19 mouse cellular contexts compared by ENCODE assay signal in the genomic region with DNA sequence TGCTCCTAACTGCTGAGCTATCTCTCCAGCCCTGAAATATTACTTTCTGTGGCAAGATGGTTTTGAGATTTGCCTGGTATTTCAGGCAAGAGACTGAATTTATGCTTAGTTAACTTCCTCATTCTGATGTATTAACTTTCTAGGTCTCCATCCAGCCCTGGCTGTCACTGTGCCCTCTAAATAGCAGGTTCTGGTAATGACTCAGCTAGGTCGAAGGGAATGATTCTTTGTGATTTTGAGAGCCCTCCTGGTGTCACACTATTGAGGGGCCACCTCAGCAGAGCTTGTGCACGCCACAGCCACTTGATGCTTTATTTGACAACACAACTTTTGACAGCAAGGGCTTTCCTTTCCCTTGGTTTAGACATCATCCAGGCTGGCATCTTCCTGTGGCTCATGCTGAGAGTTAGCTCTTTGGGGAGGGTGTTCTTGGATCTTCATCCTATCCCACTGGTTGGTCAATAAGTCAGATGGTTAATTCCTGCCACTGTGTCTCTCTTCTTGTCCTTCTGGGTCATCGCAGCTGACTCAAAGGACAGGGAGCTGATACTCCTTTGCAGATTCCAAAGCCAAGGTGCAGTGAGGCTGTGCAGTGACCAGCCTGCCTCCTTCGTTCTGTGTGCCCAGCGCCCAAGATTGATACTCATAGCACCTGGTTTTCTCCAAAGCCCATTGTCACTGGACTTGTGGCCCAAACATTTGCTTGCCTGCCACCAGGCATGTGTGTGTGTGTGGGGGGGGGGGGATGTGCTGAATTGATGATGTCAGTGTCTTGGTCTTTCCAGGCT. TPM values are rescaled to one million over a fixed set of nuclear protein-coding genes. Genes with fewer than 3 reads are reported as not detected.
A peak's percentile ranks its signal among the peaks of the same experiment; 100 is the strongest.
DNase-seq lines count a peak whose midpoint lies in the region; TF ChIP-seq lines count a peak whose summit lies in the region.
"Had no signal": no experiment of that assay in that cellular context is flagged by ENCODE, and none has a peak within 500 bp of the region (broad histone marks: within the 10 kb centered on the region; RNA-seq: fewer than 3 reads in every experiment).

No protein-coding gene starts in this region.

- no peak overlapping the region for H3K4me3 ChIP-seq in CH12.LX (replicated peaks in 1 of 3; ENCODE audit: low read depth in 2 of 3, low read length in 2 of 3, poor library complexity in 1 of 3)
- H3K4me3 ChIP-seq: embryonic facial prominence, embryonic 15.5 days; erythroblast, embryonic 14.5 days; forebrain, embryonic 10.5 days; heart, adult 2 months; heart, embryonic 12.5 days; hindbrain, embryonic 15.5 days; kidney, embryonic 15.5 days had no signal

- no peaks in the 10 kb centered on the region for H3K79me2 ChIP-seq in CH12.LX (replicated peaks; ENCODE audit: control insufficient read depth, extremely low read depth, insufficient read depth, poor library complexity, severe bottlenecking)

- no peaks in the 10 kb centered on the region for H3K36me3 ChIP-seq in CH12.LX (replicated peaks in 1 of 2; ENCODE audit: control insufficient read depth in 1 of 2, insufficient read depth in 1 of 2, low read length in 1 of 2)
- H3K36me3 ChIP-seq: embryonic facial prominence, embryonic 15.5 days; forebrain, embryonic 10.5 days; heart, embryonic 12.5 days; hindbrain, embryonic 15.5 days; kidney, embryonic 15.5 days had no signal

- TF ChIP-seq RAD21 in CH12.LX (IDR thresholded peaks at IDR 0.05; ENCODE audit: low read depth, low read length), result no peak

- peaks cover 25 to 59% of the 10 kb centered on the region in 2 experiments for H3K4me1 ChIP-seq in CH12.LX (ENCODE audit: control insufficient read depth in 1 of 2, insufficient read depth in 2 of 2)

- no peaks in the 10 kb centered on the region for H3K9me3 ChIP-seq in CH12.LX (replicated peaks; ENCODE audit: low read length)
- H3K9me3 ChIP-seq: embryonic facial prominence, embryonic 15.5 days; forebrain, embryonic 10.5 days; heart, embryonic 12.5 days; hindbrain, embryonic 15.5 days; kidney, embryonic 15.5 days had no signal

- no peaks in the 10 kb centered on the region for H3K27me3 ChIP-seq in CH12.LX (replicated peaks)
- H3K27me3 ChIP-seq: embryonic facial prominence, embryonic 15.5 days; heart, embryonic 12.5 days; hindbrain, embryonic 15.5 days had no signal

- TF ChIP-seq EP300 in CH12.LX (IDR thresholded peaks at IDR 0.05; ENCODE audit: low read length), result peak; percentile 51

- TF ChIP-seq CTCF in CH12.LX (conservative IDR thresholded peaks at IDR 0.05 in 1 of 2, IDR thresholded peaks at IDR 0.05 in 1 of 2; ENCODE audit: low read depth in 2 of 2, low read length in 2 of 2), result no peak

- dilution Hi-C loops in CH12.LX (cut with MboI; ENCODE audit: extremely low pct_ligation_motif_present, extremely low pct_unique_long_range_greater_than_20kb, low sequenced_read_pairs), result no loop called here

- in situ Hi-C loops in CH12.LX (cut with MboI; ENCODE audit: low pct_ligation_motif_present, low pct_unique_long_range_greater_than_20kb, low sequenced_read_pairs), result no loop called here

- no peak overlapping the region for H3K27ac ChIP-seq in CH12.LX (ENCODE audit: insufficient read depth, low read depth)
- H3K27ac ChIP-seq: embryonic facial prominence, embryonic 15.5 days; forebrain, embryonic 10.5 days; heart, adult 2 months; hindbrain, embryonic 15.5 days; kidney, embryonic 15.5 days had no signal

- H3K4me2 ChIP-seq in CH12.LX (ENCODE audit: insufficient read depth, low read depth, poor library complexity, severe bottlenecking), result no peak overlapping the region
- H3K4me2 ChIP-seq: embryonic facial prominence, embryonic 15.5 days; heart, embryonic 12.5 days; hindbrain, embryonic 15.5 days; kidney, embryonic 15.5 days had no signal

- peak; percentile 39 for DNase-seq in cerebellum, adult 8-10 months
- DNase-seq in cerebellum, adult 11 months, result no peak
- DNase-seq in CH12.LX (ENCODE audit: extremely low read depth) (peak; percentile 82), MEL-GATA-1-ER (ENCODE audit: extremely low read depth, low read depth) (peak; percentile 23)
- peak; percentile 49 to 56 for DNase-seq in cerebellum, postnatal 25 days
- DNase-seq in urinary bladder, adult 18-20 months (ENCODE audit: low spot score in 2 of 2), result no peak
- no peak for DNase-seq in spleen, postnatal 10 days (ENCODE audit: low spot score in 2 of 2)
- DNase-seq: adrenal gland, postnatal 10 days; B cell, adult 2 months; gastrocnemius, postnatal 10 days; heart, adult 2 months; kidney, adult 2 months had no signal

- H3K9ac ChIP-seq in CH12.LX (ENCODE audit: insufficient read depth, low read depth), result no peak overlapping the region
- H3K9ac ChIP-seq: embryonic facial prominence, embryonic 15.5 days; heart, embryonic 12.5 days; hindbrain, embryonic 15.5 days; kidney, embryonic 15.5 days had no signal

- no peak for TF ChIP-seq POLR2A in CH12.LX (IDR thresholded peaks at IDR 0.05; ENCODE audit: low read depth, low read length)

TF ChIP-seq in CH12.LX, 34 proteins besides CTCF, POLR2A, EP300 and RAD21:
- TF ChIP-seq IRF4 (IDR thresholded peaks at IDR 0.05; ENCODE audit: low read depth, low read length) (peak; percentile 88), CHD2 (IDR thresholded peaks at IDR 0.05; ENCODE audit: low read length) (no peak), BHLHE40 (IDR thresholded peaks at IDR 0.05; ENCODE audit: low read depth, low read length) (peak; percentile 82), CHD1 (IDR thresholded peaks at IDR 0.05; ENCODE audit: low read depth, low read length) (no peak), MEF2A (IDR thresholded peaks at IDR 0.05; ENCODE audit: borderline replicate concordance, low read depth, low read length) (peak; percentile 66), ETS1 (conservative IDR thresholded peaks at IDR 0.05; ENCODE audit: low read depth, low read length) (peak; percentile 41; the same call in 1 of the 2 replicates), POLR2AphosphoS2 (IDR thresholded peaks at IDR 0.05; ENCODE audit: low read depth, low read length) (no peak), MAX (IDR thresholded peaks at IDR 0.05; ENCODE audit: low read length) (0 out of 2 replicates have a peak, but pooled peaks have one; percentile 22), MXI1 (IDR thresholded peaks at IDR 0.05; ENCODE audit: low read depth, low read length) (0 out of 2 replicates have a peak, but pooled peaks have one; percentile 17), JUND (conservative IDR thresholded peaks at IDR 0.05; ENCODE audit: low read depth, low read length) (peak; percentile 79), JUN (IDR thresholded peaks at IDR 0.05; ENCODE audit: insufficient read depth, low read depth, low read length) (peak; percentile 28; the same call in 1 of the 2 replicates)

RNA-seq across cellular contexts. Expression of a gene that starts 9.5 kb away (rescaled TPM):
- total RNA-seq in CH12.LX (2012; rRNA removed) (not detected in 2 replicates), CH12.LX (2014; rRNA removed) (not detected in 2 replicates)
- polyA plus RNA-seq in CH12.LX (2012; ENCODE audit: insufficient read length, low read depth), result not detected in 2 replicates
- polyA plus RNA-seq: CD4-positive, CD25-positive, alpha-beta regulatory T cell, adult 4 months had no signal

Comparison
In these comparisons a context has a peak if more than half of its experiments do, and no peak if none do; other contexts are left out.
1. DNase-seq: peak in cerebellum, adult 8-10 months (single experiment), CH12.LX (single experiment), MEL-GATA-1-ER (single experiment) and cerebellum, postnatal 25 days (2 of 2); none in cerebellum, adult 11 months (single experiment), urinary bladder, adult 18-20 months (0 of 2) and spleen, postnatal 10 days (0 of 2).